ENCODE assay signal across 8 mouse cellular contexts in the genomic region with DNA sequence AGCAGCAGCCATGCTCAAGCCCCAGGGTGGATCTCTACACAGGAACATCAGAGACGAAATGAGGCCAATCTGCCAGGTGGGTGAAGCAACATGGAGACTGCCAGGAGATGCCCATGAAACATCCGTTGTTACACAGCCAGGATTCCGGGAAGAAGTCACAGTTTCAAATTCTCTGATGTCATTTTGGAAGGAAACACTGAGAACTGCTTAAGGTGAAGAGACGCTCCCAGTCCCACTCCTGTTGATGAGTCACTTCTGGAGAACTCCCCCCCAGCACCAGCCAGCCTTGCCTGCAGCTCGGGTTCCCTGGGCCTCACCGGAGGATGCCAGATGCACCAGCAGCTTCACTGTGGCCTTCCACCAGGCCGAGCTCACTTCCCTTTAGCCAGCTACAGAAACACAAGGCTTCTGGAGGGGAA.
DNase-seq lines count a peak whose midpoint lies in the region; ATAC-seq lines count a peak whose summit lies in the region.

No protein-coding gene starts in this region.

- no peak for DNase-seq in frontal cortex, postnatal 14 days (ENCODE audit: low spot score in 2 of 2)
- DNase-seq in right cerebral cortex, adult 2 months (ENCODE audit: low spot score in 2 of 2), result peak; percentile 62 to 64
- DNase-seq in right cerebral cortex, postnatal 10 days (ENCODE audit: low spot score in 2 of 2), result no peak
- peak; percentile 31 for DNase-seq in gastrocnemius, postnatal 10 days
- no peak for DNase-seq in spleen, postnatal 36 days (ENCODE audit: low spot score in 2 of 2)
- DNase-seq in c-Kit-positive CD71-positive TER-119-positive erythroid progenitor cells, embryonic 14.5 days (ENCODE audit: low spot score), result no peak

- H3K4me2 ChIP-seq in kidney, embryonic 16.5 days (replicated peaks; ENCODE audit: low read depth, low read length), result no peak overlapping the region

- no peaks in the 10 kb centered on the region for H3K9me3 ChIP-seq in kidney, embryonic 16.5 days (ENCODE audit: low read length)

- peak; percentile 89 for ATAC-seq in frontal cortex, adult (ENCODE audit: low TSS enrichment)
- no peak for ATAC-seq in kidney, embryonic 16.5 days (ENCODE audit: low FRiP score, low TSS enrichment)

- no peaks in the 10 kb centered on the region for H3K36me3 ChIP-seq in kidney, embryonic 16.5 days (ENCODE audit: insufficient read depth, low read length)

- no peaks in the 10 kb centered on the region; the same call in 1 of the 2 replicates for H3K4me1 ChIP-seq in kidney, embryonic 16.5 days (ENCODE audit: insufficient read depth, low read length)

- no peak overlapping the region for H3K9ac ChIP-seq in kidney, embryonic 16.5 days (replicated peaks; ENCODE audit: low read length)

- 58% methylated on average over 7 of the region's 7 CpGs for WGBS in kidney, embryonic 16.5 days

- H3K4me3 ChIP-seq in kidney, embryonic 16.5 days (ENCODE audit: low read length), result no peak overlapping the region

- H3K27ac ChIP-seq in kidney, embryonic 16.5 days (ENCODE audit: low read length), result no peak overlapping the region

- H3K27me3 ChIP-seq in kidney, embryonic 16.5 days (ENCODE audit: insufficient read depth, low read length), result no peaks in the 10 kb centered on the region

Comparison
In these comparisons a context has a peak if more than half of its experiments do, and no peak if none do; other contexts are left out.
1. DNase-seq: peak in right cerebral cortex, adult 2 months (2 of 2) and gastrocnemius, postnatal 10 days (single experiment); none in frontal cortex, postnatal 14 days (0 of 2), right cerebral cortex, postnatal 10 days (0 of 2), spleen, postnatal 36 days (0 of 2) and c-Kit-positive CD71-positive TER-119-positive erythroid progenitor cells, embryonic 14.5 days (single experiment).